Mouse (Mus musculus): ENCODE measurements at regions not wholly inside any gene's neighbourhood (a gene's known extent, or its start where the extent isn't known, plus 50 kb on each side); places are given as distances from the start of the nearest gene placed in this dataset.

GRCm38 (mm10) chr4:84135740-84136139 lies 539.3 kb downstream of the Bnc2 start:
- TF ChIP-seq POLR2A (IDR thresholded peaks at IDR 0.05; ENCODE audit: extremely low read depth, insufficient read depth, low read length): no peak
- no peak for TF ChIP-seq CTCF (IDR thresholded peaks at IDR 0.05; ENCODE audit: extremely low read depth, insufficient read depth, low read length)

Measured in cortical plate, adult 2 months (tissue).